Mouse (Mus musculus) frontal cortex, adult 2 months (tissue): ENCODE data around the gene Fkbp10. TPM values are rescaled to one million over a fixed set of nuclear protein-coding genes. Genes with fewer than 3 reads are reported as not detected.

Experiments used
- DNase-seq, 2 experiments: peaks; one replicate each; pipeline ENCODE4 v3.0.0; 2022; ENCODE audit warnings: low spot score in 1 of 2; ENCODE audit errors: extremely low spot score in 1 of 2
- polyA plus RNA-seq: library from polyadenylated mRNA; depleted of rRNA; stranded (reverse); fragments of >200 nt; gene quantifications from 2 replicates; pipeline ENCODE4 v1.2.3, GENCODE M21; 2012; rRNA removed

Gene Fkbp10
- 10.6 and 10.8 TPM in 2 replicates for polyA plus RNA-seq

DNA sequence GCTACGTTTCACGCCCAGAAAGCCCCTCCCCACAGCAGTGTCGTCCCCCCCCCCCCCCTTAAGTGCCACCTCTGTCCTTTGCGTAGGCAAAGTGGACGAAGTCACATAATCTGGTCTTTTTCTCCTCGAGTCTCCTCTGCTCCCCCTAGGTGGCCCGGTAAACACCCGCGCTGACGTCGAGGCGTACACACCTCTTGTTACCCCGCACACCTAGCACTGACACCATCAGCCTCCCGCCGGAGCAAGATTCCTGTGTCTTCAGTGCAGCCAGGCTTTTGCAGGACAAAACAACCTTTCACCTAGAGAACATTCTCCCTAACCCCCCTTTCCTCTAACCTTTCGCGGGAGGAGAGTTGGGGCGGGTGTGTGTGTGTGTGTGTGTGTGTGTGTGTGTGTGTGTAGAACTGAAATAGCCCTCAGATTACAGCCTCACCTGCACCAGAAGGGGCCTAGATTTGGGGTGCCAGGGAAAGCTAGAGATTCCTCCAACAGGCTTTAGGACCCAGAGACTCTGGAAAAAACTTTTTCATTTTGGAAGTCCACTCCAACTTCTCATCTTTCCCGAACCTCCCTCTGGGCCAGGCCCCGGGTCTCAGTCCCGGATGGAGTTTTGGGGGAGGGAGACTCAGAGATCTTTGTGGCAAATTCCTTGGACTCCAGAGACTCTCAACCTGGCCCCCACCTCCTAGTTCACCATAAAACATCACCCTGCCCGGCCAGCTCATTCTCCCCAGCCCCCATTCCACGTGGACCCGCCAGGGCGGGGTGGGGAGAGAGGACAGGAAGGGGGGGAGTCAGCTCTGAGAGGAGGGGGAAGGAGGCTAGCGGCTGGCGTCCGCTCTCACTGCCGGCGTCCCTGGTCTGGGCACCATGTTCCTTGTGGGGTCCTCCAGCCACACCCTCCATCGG lies at the start of gene Fkbp10:
Fkbp10 (plus strand) TSS at position 784 of the 909 bp plus-strand sequence.
- no peak for DNase-seq

- no peak for DNase-seq
Measured at GRCm38 (mm10) chr11:100369145-100369544, 46.4 kb upstream of the Fkbp10 start.

- no peak for DNase-seq
Measured at GRCm38 (mm10) chr11:100369822-100370221, 45.7 kb upstream of the Fkbp10 start.

- no peak for DNase-seq
Measured at GRCm38 (mm10) chr11:100371981-100372558, 43.4 kb upstream of the Fkbp10 start.

DNA sequence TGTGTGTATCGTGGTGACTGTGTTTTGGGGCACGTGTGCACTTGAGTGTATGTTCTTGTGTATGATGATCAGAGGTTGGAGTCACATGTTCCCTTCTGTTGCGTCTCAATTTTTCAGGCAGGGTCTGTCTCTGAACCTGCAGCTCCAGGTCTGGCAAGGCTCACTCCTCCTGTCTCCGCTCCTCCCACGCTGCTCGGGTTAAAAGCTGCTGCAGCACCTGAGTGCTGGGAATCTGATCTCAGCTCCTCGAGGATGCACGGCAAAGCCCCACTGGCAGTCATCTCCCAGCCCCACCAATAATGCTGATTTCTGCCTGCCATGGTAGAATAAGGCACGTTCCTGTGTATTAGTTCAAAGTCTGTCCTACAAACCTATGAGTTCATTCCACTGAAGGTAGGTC lies 40.4 kb upstream of the Fkbp10 start:
- no peak for DNase-seq

GRCm38 (mm10) chr11:100376005-100376404 lies 39.5 kb upstream of the Fkbp10 start:
- DNase-seq = no peak

GRCm38 (mm10) chr11:100376746-100377389 lies 38.6 kb upstream of the Fkbp10 start:
- DNase-seq = no peak

- DNase-seq = no peak
Measured at GRCm38 (mm10) chr11:100377989-100378388, 37.5 kb upstream of the Fkbp10 start.

- DNase-seq = no peak
Measured at GRCm38 (mm10) chr11:100378446-100378845, 37.1 kb upstream of the Fkbp10 start.

DNA sequence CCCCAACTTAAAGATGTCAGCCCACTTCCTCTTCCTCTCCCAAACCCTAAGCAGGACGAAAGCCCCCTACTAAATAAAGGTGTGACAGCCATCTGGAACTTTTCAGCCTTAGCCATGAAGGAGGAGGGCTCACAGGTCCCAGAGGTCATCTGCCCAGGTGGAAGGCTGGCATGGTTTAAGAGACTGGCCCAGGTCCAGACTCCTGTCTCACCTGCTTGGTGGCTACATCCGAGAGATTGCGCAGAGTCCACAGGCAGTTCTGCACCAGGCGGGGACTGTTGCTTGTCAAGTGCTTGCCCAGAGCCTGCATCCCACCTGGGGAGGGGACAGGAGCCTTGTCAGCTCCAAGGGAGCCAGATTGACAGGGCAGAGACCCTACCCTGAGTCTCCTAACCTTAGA lies 36.2 kb upstream of the Fkbp10 start:
- DNase-seq = no peak

DNA sequence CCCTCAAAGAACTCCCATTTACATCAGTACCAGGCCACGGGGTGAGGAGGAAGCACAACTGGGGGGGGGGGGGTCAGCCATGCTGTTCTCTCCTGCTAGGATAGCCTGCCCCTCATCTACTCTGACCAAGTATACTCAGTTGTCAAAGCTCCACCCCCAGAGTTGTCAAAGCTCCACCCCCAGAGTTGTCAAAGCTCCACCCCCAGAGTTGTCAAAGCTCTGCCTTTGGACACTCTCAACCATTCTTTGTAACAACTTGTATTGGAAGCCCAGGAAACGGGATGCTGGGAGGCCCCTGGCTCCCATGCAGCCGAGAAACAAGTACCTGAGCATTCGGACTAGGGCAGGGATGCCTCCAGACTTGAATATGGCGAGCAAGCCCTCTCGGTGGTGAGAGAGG lies 32.8 kb upstream of the Fkbp10 start:
- no peak for DNase-seq

DNA sequence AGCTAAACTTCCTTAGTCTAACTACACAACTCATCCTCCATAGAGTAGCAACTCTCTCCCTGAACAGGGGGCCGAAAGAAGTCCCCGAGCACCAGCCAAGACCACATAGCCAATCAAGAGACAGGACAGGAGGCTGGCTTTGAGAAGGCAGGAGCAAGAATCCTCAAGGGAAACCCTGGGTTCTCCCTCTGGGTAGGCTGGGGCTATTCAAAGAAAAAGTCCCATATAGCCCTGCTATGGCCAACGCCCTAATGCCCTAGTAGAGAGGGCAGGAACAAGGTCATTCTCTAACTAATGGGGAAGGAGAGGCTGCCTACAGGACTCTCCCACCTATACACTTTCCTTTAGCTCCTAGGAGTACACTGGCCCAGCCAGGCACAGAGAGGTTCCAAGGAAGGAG lies 30.5 kb upstream of the Fkbp10 start:
- no peak for DNase-seq

DNA sequence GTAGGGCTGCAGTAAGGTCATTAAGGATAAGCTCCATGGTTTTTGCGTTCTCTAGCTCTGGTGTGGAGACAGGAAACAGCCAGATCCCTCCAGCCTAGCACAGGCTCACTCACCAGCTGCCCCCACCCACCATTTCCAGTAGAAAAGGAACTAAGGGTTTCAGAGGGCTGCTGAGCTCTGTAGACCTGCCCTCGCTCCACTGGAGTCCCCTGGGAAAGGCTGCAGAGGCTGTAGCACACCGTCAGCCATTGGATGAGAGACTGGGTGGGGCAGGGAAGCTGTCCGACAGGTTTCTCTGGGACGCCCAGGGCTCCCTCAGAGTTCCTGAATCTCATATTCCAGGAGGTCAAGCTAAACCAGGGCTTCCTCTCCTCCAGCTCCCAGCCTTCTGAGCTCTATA lies 28.9 kb upstream of the Fkbp10 start:
- DNase-seq = no peak

GRCm38 (mm10) chr11:100387111-100387510 lies 28.4 kb upstream of the Fkbp10 start:
- no peak for DNase-seq

DNA sequence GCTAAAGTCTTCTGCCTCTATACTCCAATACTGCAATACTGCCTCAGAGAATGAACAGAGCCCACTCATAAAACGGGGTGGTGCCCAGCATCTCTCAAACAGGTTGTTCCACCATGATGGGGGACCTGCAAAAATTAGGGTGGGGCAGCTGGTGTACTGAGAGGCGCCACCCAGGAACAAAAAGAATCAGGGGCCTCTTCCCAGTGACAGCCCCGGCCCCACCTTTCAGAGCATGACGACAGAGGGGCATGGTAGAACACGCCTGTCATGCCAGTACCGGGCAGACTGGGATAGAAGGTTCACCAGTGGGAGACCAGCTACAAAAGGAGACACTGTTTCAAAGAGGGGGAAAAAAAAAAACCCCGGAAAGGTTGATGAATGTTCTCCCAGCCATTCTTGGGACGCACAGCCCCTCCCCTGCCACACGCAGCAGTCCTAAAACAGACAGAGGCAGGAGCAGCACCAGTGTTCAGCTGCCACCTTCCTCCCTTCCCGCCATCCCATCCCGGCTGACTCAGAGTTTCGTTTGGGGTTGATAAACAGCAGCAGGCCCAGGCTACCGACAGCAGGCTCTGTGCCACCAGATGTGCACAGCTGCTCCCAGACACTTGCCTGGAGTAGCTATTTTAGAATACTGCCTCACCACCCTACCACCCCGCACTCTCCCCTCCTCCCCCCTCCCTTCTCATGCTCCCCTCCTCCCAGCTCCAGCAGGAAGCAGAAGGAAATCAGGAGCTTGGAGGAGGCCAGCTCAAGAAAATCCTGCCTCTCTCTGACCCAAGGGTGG lies 27.7 kb upstream of the Fkbp10 start:
- DNase-seq = peak in 1 of 2 experiments; percentile 64

GRCm38 (mm10) chr11:100388588-100388987 lies 26.9 kb upstream of the Fkbp10 start:
- DNase-seq = peak in 1 of 2 experiments; percentile 27

- DNase-seq = no peak
Measured at GRCm38 (mm10) chr11:100389931-100390445, 25.5 kb upstream of the Fkbp10 start.

GRCm38 (mm10) chr11:100391081-100391883 lies 24.2 kb upstream of the Fkbp10 start:
- peak in 1 of 2 experiments; percentile 43 for DNase-seq

GRCm38 (mm10) chr11:100391884-100392345 lies 23.6 kb upstream of the Fkbp10 start:
- no peak for DNase-seq
